13 mouse cellular contexts compared by ENCODE assay signal in genomic region chr17:28032219-28032618, GRCm38 (mm10). TPM values are rescaled to one million over a fixed set of nuclear protein-coding genes. Genes with fewer than 3 reads are reported as not detected.
A peak's percentile ranks its signal among the peaks of the same experiment; 100 is the strongest.
DNase-seq lines count a peak whose midpoint lies in the region; ATAC-seq and TF ChIP-seq lines count a peak whose summit lies in the region.
"Had no signal": no experiment of that assay in that cellular context is flagged by ENCODE, and none has a peak within 500 bp of the region (broad histone marks: within the 10 kb centered on the region; RNA-seq: fewer than 3 reads in every experiment).

No protein-coding gene starts in this region.

- H3K4me1 ChIP-seq in lung, postnatal 0 days (ENCODE audit: insufficient read depth, low read depth, low read length), result peaks cover 40% of the 10 kb centered on the region
- H3K4me1 ChIP-seq in forebrain, embryonic 12.5 days, result peaks cover 53% of the 10 kb centered on the region
- H3K4me1 ChIP-seq in hindbrain, embryonic 11.5 days (replicated peaks; ENCODE audit: control insufficient read depth, insufficient read depth, low read length), result peaks cover 5% of the 10 kb centered on the region
- peaks cover 47% of the 10 kb centered on the region for H3K4me1 ChIP-seq in midbrain, embryonic 13.5 days (replicated peaks)

- 0 out of 2 replicates have a peak overlapping the region, but pooled peaks have one; percentile 3 for H3K9ac ChIP-seq in lung, postnatal 0 days (replicated peaks; ENCODE audit: low read depth)
- H3K9ac ChIP-seq in forebrain, embryonic 12.5 days, result peak overlapping the region; percentile 45; the same call in 1 of the 2 replicates
- H3K9ac ChIP-seq in hindbrain, embryonic 11.5 days (ENCODE audit: low read depth, low read length), result peak overlapping the region; percentile 37; the same call in 1 of the 2 replicates
- H3K9ac ChIP-seq in midbrain, embryonic 13.5 days (replicated peaks), result peak overlapping the region; percentile 55

- no peak overlapping the region for H3K4me2 ChIP-seq in lung, postnatal 0 days (replicated peaks; ENCODE audit: low read depth, low read length)
- H3K4me2 ChIP-seq in forebrain, embryonic 12.5 days, result no peak overlapping the region
- no peak overlapping the region for H3K4me2 ChIP-seq in hindbrain, embryonic 11.5 days (replicated peaks; ENCODE audit: low read depth, low read length)
- H3K4me2 ChIP-seq in midbrain, embryonic 13.5 days (replicated peaks), result no peak overlapping the region

- no peaks in the 10 kb centered on the region for H3K27me3 ChIP-seq in lung, postnatal 0 days (replicated peaks; ENCODE audit: insufficient read depth, low read length)
- no peaks in the 10 kb centered on the region for H3K27me3 ChIP-seq in forebrain, embryonic 12.5 days
- H3K27me3 ChIP-seq in hindbrain, embryonic 11.5 days (ENCODE audit: control insufficient read depth, insufficient read depth, low read length), result no peaks in the 10 kb centered on the region
- no peaks in the 10 kb centered on the region for H3K27me3 ChIP-seq in midbrain, embryonic 13.5 days

- TF ChIP-seq CTCF in lung, postnatal 0 days (IDR thresholded peaks at IDR 0.05), result no peak

- TF ChIP-seq EP300 in lung, postnatal 0 days (IDR thresholded peaks at IDR 0.05), result no peak

- H3K36me3 ChIP-seq in lung, postnatal 0 days (ENCODE audit: insufficient read depth, low read length), result no peaks in the 10 kb centered on the region
- H3K36me3 ChIP-seq in forebrain, embryonic 12.5 days (replicated peaks), result 0 out of 2 replicates have a peak, but pooled peaks cover 7% of the 10 kb centered on the region
- H3K36me3 ChIP-seq in hindbrain, embryonic 11.5 days (ENCODE audit: control insufficient read depth, insufficient read depth, low read length), result no peaks in the 10 kb centered on the region
- no peaks in the 10 kb centered on the region for H3K36me3 ChIP-seq in midbrain, embryonic 13.5 days

- no peaks in the 10 kb centered on the region for H3K9me3 ChIP-seq in lung, postnatal 0 days (ENCODE audit: low read length)
- no peaks in the 10 kb centered on the region for H3K9me3 ChIP-seq in forebrain, embryonic 12.5 days
- H3K9me3 ChIP-seq in hindbrain, embryonic 11.5 days (ENCODE audit: control insufficient read depth, low read length), result no peaks in the 10 kb centered on the region
- H3K9me3 ChIP-seq in midbrain, embryonic 13.5 days, result no peaks in the 10 kb centered on the region

- ATAC-seq in lung, postnatal 0 days, result no peak
- ATAC-seq in forebrain, embryonic 12.5 days (ENCODE audit: low FRiP score), result no peak
- no peak for ATAC-seq in hindbrain, embryonic 11.5 days (ENCODE audit: low FRiP score)
- ATAC-seq in midbrain, embryonic 13.5 days, result no peak

- no peak for DNase-seq in lung, postnatal 0 days (ENCODE audit: low spot score)
- no peak for DNase-seq in lung, postnatal 36 days
- no peak for DNase-seq in hindbrain, embryonic 11.5 days (ENCODE audit: low spot score)
- DNase-seq in right cerebral cortex, adult 2 months (ENCODE audit: low spot score in 2 of 2), result no peak
- no peak for DNase-seq in cerebellum, adult 18-20 months
- DNase-seq in liver, result no peak
- DNase-seq: cerebellum, adult 9-10 months; kidney, adult 8-10 months; right cerebral cortex, postnatal 14 days; thymus, postnatal 14 days had no signal

- peak overlapping the region; percentile 39; the same call in 1 of the 2 replicates for H3K27ac ChIP-seq in lung, postnatal 0 days (ENCODE audit: low read length)
- H3K27ac ChIP-seq in forebrain, embryonic 12.5 days, result peak overlapping the region; percentile 88
- H3K27ac ChIP-seq in hindbrain, embryonic 11.5 days (ENCODE audit: low read depth, low read length), result peak overlapping the region; percentile 89
- peak overlapping the region; percentile 81 for H3K27ac ChIP-seq in midbrain, embryonic 13.5 days

- H3K4me3 ChIP-seq in lung, postnatal 0 days (ENCODE audit: low read depth, low read length), result no peak overlapping the region
- no peak overlapping the region for H3K4me3 ChIP-seq in forebrain, embryonic 12.5 days (replicated peaks)
- H3K4me3 ChIP-seq in hindbrain, embryonic 11.5 days (ENCODE audit: low read depth, low read length), result no peak overlapping the region
- H3K4me3 ChIP-seq in midbrain, embryonic 13.5 days (replicated peaks), result no peak overlapping the region

- 60% methylated on average over 10 of the region's 10 CpGs for whole genome bisulfite sequencing in lung, postnatal 0 days
- WGBS in forebrain, embryonic 12.5 days, result 67% methylated on average over 10 of the region's 10 CpGs
- WGBS in hindbrain, embryonic 11.5 days, result 66% methylated on average over 10 of the region's 10 CpGs
- 68% methylated on average over 10 of the region's 10 CpGs for WGBS in midbrain, embryonic 13.5 days

RNA-seq across cellular contexts. Expression of gene Tcp11, which starts 48.2 kb away (rescaled TPM):
- polyA plus RNA-seq in lung, postnatal 0 days (2015; fragmentation: Nextera tagmentation; extraction: Ambion mirVana), result 6.0 and 7.1 TPM in 2 replicates
- polyA plus RNA-seq in forebrain, embryonic 12.5 days (2016; fragmentation: Nextera tagmentation; extraction: Ambion mirVana), result 1.1 and 1.6 TPM in 2 replicates
- polyA plus RNA-seq in hindbrain, embryonic 11.5 days (2014; fragmentation: Nextera tagmentation; extraction: Ambion mirVana), result 0.99 and 1.3 TPM in 2 replicates
- polyA plus RNA-seq in midbrain, embryonic 13.5 days (2015; fragmentation: Nextera tagmentation; extraction: Ambion mirVana), result 1.6 and 2.0 TPM in 2 replicates
- polyA plus RNA-seq: liver, adult 2 months had no signal

Comparison
In these comparisons a context has a peak if more than half of its experiments do, and no peak if none do; other contexts are left out.
1. H3K27ac ChIP-seq: peak in every context shown above with its lines; median percentile 89 in hindbrain, embryonic 11.5 days; 88 in forebrain, embryonic 12.5 days; 81 in midbrain, embryonic 13.5 days; 39 in lung, postnatal 0 days.
2. H3K9ac ChIP-seq: peak in every context shown above with its lines; median percentile 55 in midbrain, embryonic 13.5 days; 45 in forebrain, embryonic 12.5 days; 37 in hindbrain, embryonic 11.5 days; 3 in lung, postnatal 0 days.